Mouse (Mus musculus) heart, embryonic 13.5 days (tissue): ENCODE measurements around the gene Ifna7. TPM values are rescaled to one million over a fixed set of nuclear protein-coding genes. Genes with fewer than 3 reads are reported as not detected.

ENCODE experiments used
- ATAC-seq: fragments of 200-750 bp; cut with Nextera tagmentation; 2 replicates; pipeline ENCODE4 v1.8.0; 2017; ENCODE audit warnings: moderate TSS enrichment; ENCODE audit not compliant: insufficient number of reproducible peaks, low FRiP score, low TSS enrichment; ENCODE audit errors: extremely low read depth
- H3K27ac ChIP-seq: fragments of 300-500 bp; sonication (generic); replicated peaks from 2 replicates; pipeline ENCODE4 v1.5.1; 2015; ENCODE audit warnings: moderate library complexity, mild to moderate bottlenecking, inconsistent platforms
- H3K27me3 ChIP-seq: fragments of 300-500 bp; sonication (generic); replicated peaks from 2 replicates; pipeline ENCODE4 v1.6.1; 2015; ENCODE audit warnings: mild to moderate bottlenecking, inconsistent platforms
- H3K36me3 ChIP-seq: fragments of 300-500 bp; sonication (generic); 2 replicates; pipeline ENCODE4 v1.6.1; 2015; ENCODE audit warnings: mild to moderate bottlenecking, inconsistent platforms
- H3K4me1 ChIP-seq: fragments of 300-500 bp; sonication (generic); 2 replicates; pipeline ENCODE4 v1.6.1; 2015; ENCODE audit warnings: inconsistent platforms
- H3K4me2 ChIP-seq: fragments of 300-500 bp; sonication (generic); 2 replicates; pipeline ENCODE4 v1.6.1; 2015; ENCODE audit warnings: inconsistent platforms, mild to moderate bottlenecking, moderate library complexity
- H3K4me3 ChIP-seq: fragments of 300-500 bp; sonication (generic); 2 replicates; pipeline ENCODE4 v1.5.1; 2015; ENCODE audit warnings: moderate library complexity, mild to moderate bottlenecking, inconsistent platforms
- H3K9ac ChIP-seq: fragments of 300-500 bp; sonication (generic); 2 replicates; pipeline ENCODE4 v1.6.1; 2015; ENCODE audit warnings: inconsistent platforms, mild to moderate bottlenecking, moderate library complexity
- H3K9me3 ChIP-seq: fragments of 300-500 bp; sonication (generic); 2 replicates; pipeline ENCODE4 v1.6.1; 2016; ENCODE audit warnings: inconsistent platforms
- WGBS: fragments of 180-500 bp; shearing (Covaris S2); methylation state at CpG from one replicate; pipeline ENCODE4 v1.1.7; 2015; ENCODE audit warnings: mixed read lengths; 5-methylcytosine and 5-hydroxymethylcytosine counted together
- polyA plus RNA-seq: library from polyadenylated mRNA; unstranded; fragments of >200 nt; fragmentation: Nextera tagmentation; extraction: Ambion mirVana; gene quantifications from 2 replicates; pipeline ENCODE4 v1.2.1, GENCODE M21; 2015

The Ifna7 gene
- polyA plus RNA-seq, 1 experiment from 2014 or later = not detected

DNA sequence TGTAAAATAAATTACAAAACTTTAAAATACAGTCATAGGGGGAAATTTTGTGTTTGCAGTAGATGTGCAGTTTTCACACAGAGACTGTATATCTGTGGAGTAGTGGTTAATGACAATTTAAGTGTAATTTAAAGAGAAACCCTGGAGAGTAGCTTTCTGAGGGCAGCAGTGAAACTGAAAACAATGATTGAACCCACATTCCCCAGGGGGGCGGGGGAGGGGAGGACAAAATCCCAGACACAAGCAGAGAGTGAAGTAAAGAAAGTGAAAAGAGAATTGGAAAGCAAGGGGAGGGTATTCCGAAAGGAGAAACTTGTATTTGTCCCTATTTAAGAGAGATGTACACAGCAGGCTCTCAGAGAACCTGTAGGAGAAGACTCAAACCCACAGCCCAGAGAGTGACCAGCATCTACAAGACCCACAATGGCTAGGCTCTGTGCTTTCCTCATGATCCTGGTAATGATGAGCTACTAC lies 25.4 kb downstream of the Ifna7 start, which contains the start of gene Ifna4:
Gene Ifna4, plus strand, starts transcription at position 424 of the 474 bp plus-strand sequence.
- H3K36me3 ChIP-seq = no peaks in the 10 kb centered on the region
- no peaks in the 10 kb centered on the region for H3K9me3 ChIP-seq
- 65% methylated on average over 2 of the region's 2 CpGs for WGBS
- H3K4me2 ChIP-seq = no peak within 1 kb of the TSS
- H3K4me1 ChIP-seq = no peaks in the 10 kb centered on the region
- H3K4me3 ChIP-seq = no peak within 1 kb of the TSS
- no peak within 1 kb of the TSS for H3K27ac ChIP-seq
- ATAC-seq = no peak
- H3K9ac ChIP-seq = no peak within 1 kb of the TSS
- peaks cover 7% of the 10 kb centered on the region; the same call in 1 of the 2 replicates for H3K27me3 ChIP-seq

DNA sequence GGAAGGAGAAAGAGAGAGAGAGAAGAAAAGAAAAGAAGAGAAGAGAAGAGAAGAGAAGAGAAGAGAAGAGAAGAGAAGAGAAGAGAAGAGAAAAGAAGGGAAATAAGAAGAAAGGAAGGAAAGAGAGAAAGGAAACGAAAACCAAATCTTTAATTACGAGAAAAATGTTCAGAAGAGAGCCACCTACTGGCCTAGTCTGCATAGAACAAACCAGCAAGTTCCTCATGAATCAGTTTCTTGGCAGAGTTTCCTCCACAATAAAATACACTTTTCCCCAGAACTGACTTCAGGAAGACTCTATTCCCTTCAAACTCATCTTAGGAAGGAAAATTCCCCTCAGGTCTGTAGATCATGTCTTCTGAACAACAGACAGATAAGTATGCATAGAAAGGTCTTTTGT lies 29.3 kb downstream of the Ifna7 start:
- Histone ChIP-seq H3K4me1 (no peaks in the 10 kb centered on the region), H3K4me3 (no peak overlapping the region), H3K9ac (no peak overlapping the region), H3K27me3 (peaks cover 4% of the 10 kb centered on the region; the same call in 1 of the 2 replicates), H3K36me3 (no peaks in the 10 kb centered on the region), H3K4me2 (no peak overlapping the region), H3K27ac (no peak overlapping the region), H3K9me3 (no peaks in the 10 kb centered on the region)
- 31% methylated on average over 2 of the region's 2 CpGs for WGBS
- ATAC-seq = no peak

DNA sequence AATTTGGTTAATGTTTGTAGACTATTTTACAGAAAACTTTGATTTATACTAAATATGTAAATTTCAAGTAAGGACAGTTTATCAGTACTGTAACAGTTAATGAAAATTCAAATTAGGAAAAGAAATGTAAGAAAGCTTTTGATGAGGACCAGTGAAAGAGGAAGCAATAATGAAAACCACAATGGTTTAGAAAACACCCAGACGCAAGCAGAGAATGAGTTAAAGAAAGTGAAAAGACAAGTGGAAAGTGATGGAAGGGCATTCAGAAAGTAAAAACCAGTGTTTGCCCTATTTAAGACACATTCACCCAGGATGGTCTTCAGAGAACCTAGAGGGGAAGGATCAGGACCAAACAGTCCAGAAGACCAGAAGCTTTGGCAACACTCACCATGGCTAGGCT lies 33.7 kb downstream of the Ifna7 start, which contains the start of gene Ifna1:
Gene Ifna1, plus strand, starts transcription at position 390 of the 400 bp plus-strand sequence.
- no peak for ATAC-seq
- Histone ChIP-seq H3K36me3 (no peaks in the 10 kb centered on the region), H3K9ac (no peak within 1 kb of the TSS), H3K9me3 (no peaks in the 10 kb centered on the region), H3K27me3 (no peaks in the 10 kb centered on the region), H3K4me1 (no peaks in the 10 kb centered on the region), H3K27ac (no peak within 1 kb of the TSS), H3K4me3 (no peak within 1 kb of the TSS), H3K4me2 (no peak within 1 kb of the TSS)
- 82% methylated on average over 1 of the region's 1 CpGs for WGBS

DNA sequence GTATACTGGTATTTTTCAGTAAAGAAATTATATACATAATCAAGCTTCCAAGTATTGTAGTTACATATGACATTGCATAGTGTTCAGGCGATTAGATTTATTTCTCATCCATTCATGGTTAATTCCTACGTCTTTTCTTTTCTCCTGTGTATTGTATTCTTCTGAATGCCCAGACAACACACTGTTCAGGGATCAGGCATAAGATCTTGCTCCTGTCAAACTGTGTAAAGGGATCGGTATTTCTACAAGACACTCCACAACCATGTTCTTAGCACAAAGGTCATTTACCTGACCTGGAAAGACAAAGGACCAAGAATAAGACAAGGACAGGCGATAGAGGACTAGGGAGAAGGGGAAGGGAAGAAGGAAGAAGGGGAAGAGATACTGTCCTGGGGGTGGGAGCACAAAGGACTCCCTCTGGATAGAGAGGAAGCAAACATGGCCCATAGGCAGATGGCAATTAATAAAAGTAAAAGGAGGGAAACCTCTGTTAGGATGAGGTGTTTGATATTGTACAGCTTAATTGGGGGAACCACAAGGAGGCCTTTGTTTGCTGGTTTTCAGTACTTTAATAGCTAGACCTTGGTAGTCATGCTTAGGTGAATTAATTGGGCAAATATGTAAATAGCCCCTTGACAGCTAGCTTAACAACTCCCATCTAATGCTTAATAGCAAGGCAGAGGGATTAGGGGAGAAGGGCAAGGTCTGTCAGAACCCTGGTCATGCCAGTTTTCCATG lies 35.2 kb downstream of the Ifna7 start:
- Histone ChIP-seq H3K9me3 (no peaks in the 10 kb centered on the region), H3K4me3 (no peak overlapping the region), H3K4me1 (no peaks in the 10 kb centered on the region), H3K9ac (no peak overlapping the region), H3K27ac (no peak overlapping the region), H3K27me3 (no peaks in the 10 kb centered on the region), H3K4me2 (no peak overlapping the region), H3K36me3 (no peaks in the 10 kb centered on the region)
- 59% methylated on average over 4 of the region's 4 CpGs for WGBS
- ATAC-seq = no peak

DNA sequence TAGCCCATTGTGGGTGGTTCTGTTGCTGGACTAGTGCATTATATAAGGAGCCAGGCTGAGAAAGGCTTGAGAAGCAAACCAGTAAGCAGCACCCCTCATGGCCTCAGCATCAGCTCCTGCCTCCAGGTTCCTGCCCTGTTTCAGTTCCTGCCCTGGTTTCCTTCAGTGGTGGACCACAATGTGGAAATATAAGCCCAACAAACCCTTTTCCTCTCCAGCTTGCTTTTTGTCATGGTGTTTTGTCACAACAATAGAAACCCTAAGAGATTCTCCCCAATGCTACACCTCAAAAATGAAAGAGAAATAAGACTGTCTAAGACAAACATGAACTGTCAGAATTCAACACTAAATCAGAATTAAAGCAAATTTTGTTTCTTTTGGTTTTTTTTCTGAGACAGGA lies 43.2 kb downstream of the Ifna7 start:
- Histone ChIP-seq H3K4me2 (no peak overlapping the region), H3K36me3 (no peaks in the 10 kb centered on the region), H3K4me3 (no peak overlapping the region), H3K4me1 (no peaks in the 10 kb centered on the region), H3K27ac (no peak overlapping the region), H3K27me3 (peaks cover 19% of the 10 kb centered on the region), H3K9ac (no peak overlapping the region), H3K9me3 (no peaks in the 10 kb centered on the region)
- ATAC-seq = no peak

DNA sequence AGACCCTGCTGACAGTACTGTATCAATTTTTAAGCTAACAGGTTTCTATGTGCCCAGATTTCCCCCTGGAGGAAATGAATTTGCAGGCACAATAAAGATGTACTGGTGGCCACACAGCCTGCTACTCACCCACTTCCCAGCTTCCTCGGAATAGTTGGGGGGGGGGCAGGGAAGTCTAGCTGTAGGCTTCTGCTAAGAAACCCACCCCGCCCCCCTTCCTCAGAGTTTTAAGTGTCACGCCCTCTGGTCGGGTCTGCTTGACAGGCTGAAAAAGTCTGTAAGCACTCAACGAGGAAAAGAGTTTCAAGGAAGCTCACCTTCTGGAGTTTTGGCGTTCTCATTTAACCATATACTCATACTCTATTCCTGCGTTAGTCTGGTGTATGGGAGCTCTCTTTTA lies 47.3 kb downstream of the Ifna7 start:
- H3K27me3 ChIP-seq = peaks cover 44% of the 10 kb centered on the region
- ATAC-seq = no peak
- H3K4me3 ChIP-seq = no peak overlapping the region
- WGBS = 7% methylated on average over 7 of the region's 7 CpGs
- H3K36me3 ChIP-seq = no peaks in the 10 kb centered on the region
- H3K9ac ChIP-seq = no peak overlapping the region
- H3K4me2 ChIP-seq = no peak overlapping the region
- H3K4me1 ChIP-seq = peaks cover 6% of the 10 kb centered on the region
- no peaks in the 10 kb centered on the region for H3K9me3 ChIP-seq
- H3K27ac ChIP-seq = no peak overlapping the region

DNA sequence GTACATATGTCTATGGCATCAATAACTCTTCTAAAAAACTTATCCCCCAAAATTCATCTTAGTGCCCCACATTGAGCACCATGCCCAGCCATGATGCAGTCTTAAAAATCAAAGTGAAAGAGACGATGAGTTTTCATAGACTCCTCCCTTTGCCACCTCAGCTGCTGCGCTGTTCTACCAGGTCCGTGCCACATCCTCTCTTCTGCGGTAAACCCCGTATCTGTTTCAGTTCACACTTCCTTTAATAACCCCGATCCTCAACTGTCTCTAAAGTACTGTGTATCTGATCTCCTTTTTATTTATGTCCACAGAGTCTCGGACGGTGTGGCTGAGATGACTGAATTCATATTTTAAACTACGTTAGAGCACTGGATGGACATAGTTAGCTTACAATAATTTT lies 48.6 kb downstream of the Ifna7 start:
- H3K27ac ChIP-seq = no peak overlapping the region
- H3K9me3 ChIP-seq = no peaks in the 10 kb centered on the region
- WGBS = 55% methylated on average over 9 of the region's 9 CpGs
- peaks cover 44% of the 10 kb centered on the region for H3K27me3 ChIP-seq
- no peak overlapping the region; the same call in 1 of the 2 replicates for H3K4me3 ChIP-seq
- no peak overlapping the region for H3K9ac ChIP-seq
- no peak for ATAC-seq
- H3K36me3 ChIP-seq = no peaks in the 10 kb centered on the region
- H3K4me2 ChIP-seq = peak overlapping the region; percentile 31; the same call in 1 of the 2 replicates
- H3K4me1 ChIP-seq = peaks cover 8% of the 10 kb centered on the region

DNA sequence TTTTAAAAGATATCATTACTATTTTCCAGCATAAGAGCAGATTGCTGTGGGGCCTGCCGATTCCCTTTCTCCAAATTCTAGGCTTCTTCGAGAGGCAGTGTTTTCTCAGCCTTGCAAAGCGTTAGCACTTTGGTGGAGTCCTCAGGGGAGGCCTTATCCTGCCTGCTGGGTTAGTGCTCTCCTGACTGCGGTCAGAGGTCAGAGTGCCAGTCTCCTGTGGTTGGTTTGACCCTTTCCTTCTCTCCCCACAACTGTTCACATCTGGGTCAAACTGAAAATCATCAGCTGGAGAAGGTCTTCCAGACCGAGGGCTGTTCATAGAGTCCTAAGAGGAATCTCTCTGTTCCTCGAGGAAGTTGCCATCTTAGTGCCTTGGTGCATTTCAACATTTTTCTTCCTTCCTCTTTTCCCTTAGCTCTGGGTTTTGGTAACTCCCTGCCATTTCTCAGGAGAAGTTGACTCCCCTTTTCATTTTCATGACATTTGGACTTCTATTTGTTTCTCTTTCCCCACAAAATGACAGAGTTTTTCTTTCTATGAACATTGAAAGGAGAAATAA lies 49.1 kb downstream of the Ifna7 start:
- H3K27ac ChIP-seq = no peak overlapping the region
- no peak overlapping the region for H3K9ac ChIP-seq
- H3K9me3 ChIP-seq = no peaks in the 10 kb centered on the region
- no peak for ATAC-seq
- H3K4me2 ChIP-seq = no peak overlapping the region
- WGBS = 40% methylated on average over 6 of the region's 6 CpGs
- H3K4me1 ChIP-seq = peaks cover 8% of the 10 kb centered on the region
- H3K27me3 ChIP-seq = peaks cover 44% of the 10 kb centered on the region
- H3K36me3 ChIP-seq = no peaks in the 10 kb centered on the region
- H3K4me3 ChIP-seq = no peak overlapping the region

Other genes starting within 250 kb of the Ifna7 start
- not detected in 2 replicates for gene Ifna14, start 244.4 kb upstream of the Ifna7 start, polyA plus RNA-seq
- not detected in 2 replicates for gene Ifna9, start 223.8 kb upstream of the Ifna7 start, polyA plus RNA-seq
- gene Ifna12, start 212.9 kb upstream of the Ifna7 start, polyA plus RNA-seq = not detected in 2 replicates
- gene C87499, start 181.8 kb upstream of the Ifna7 start, polyA plus RNA-seq = not detected in 2 replicates
- not detected in 2 replicates for gene Ifna13, start 171.8 kb upstream of the Ifna7 start, polyA plus RNA-seq
- not detected in 2 replicates for gene Ifna16, start 139.3 kb upstream of the Ifna7 start, polyA plus RNA-seq
- gene Ifna2, start 132.3 kb upstream of the Ifna7 start, polyA plus RNA-seq = not detected in 2 replicates
- not detected in 2 replicates for gene Ifnab, start 124.9 kb upstream of the Ifna7 start, polyA plus RNA-seq
- gene Gm26566, start 94.4 kb upstream of the Ifna7 start, polyA plus RNA-seq = 0.33 and 0.84 TPM in 2 replicates
- gene Klhl9, start 93.8 kb upstream of the Ifna7 start, polyA plus RNA-seq = 70.7 and 76.5 TPM in 2 replicates
- not detected in 2 replicates for gene Gm13271, start 61.4 kb upstream of the Ifna7 start, polyA plus RNA-seq
- 0.20 and 0.31 TPM in 2 replicates for gene Gm13283, start 56.1 kb upstream of the Ifna7 start, polyA plus RNA-seq
- 0.29 TPM in 1 of 2 replicates, not detected in the other for gene Gm13290, start 42.4 kb upstream of the Ifna7 start, polyA plus RNA-seq
- not detected in 2 replicates for gene Gm13289, start 39.3 kb upstream of the Ifna7 start, polyA plus RNA-seq
- not detected in 2 replicates for gene Gm13272, start 36.4 kb upstream of the Ifna7 start, polyA plus RNA-seq
- gene Ifnz, start 34.1 kb upstream of the Ifna7 start, polyA plus RNA-seq = not detected in 2 replicates
- gene Gm13276, start 30.5 kb upstream of the Ifna7 start, polyA plus RNA-seq = not detected in 2 replicates
- gene Gm13277, start 27.6 kb upstream of the Ifna7 start, polyA plus RNA-seq = not detected in 2 replicates
- gene Gm13278, start 24.7 kb upstream of the Ifna7 start, polyA plus RNA-seq = not detected in 2 replicates
- gene Gm13275, start 21.7 kb upstream of the Ifna7 start, polyA plus RNA-seq = not detected in 2 replicates
- not detected in 2 replicates for gene Gm13279, start 18.8 kb upstream of the Ifna7 start, polyA plus RNA-seq
- 0.68 and 0.82 TPM in 2 replicates for gene Gm13285, start 16.6 kb upstream of the Ifna7 start, polyA plus RNA-seq
- gene Gm13287, start 13.0 kb upstream of the Ifna7 start, polyA plus RNA-seq = not detected in 2 replicates
- gene Gm13288, start 10.7 kb upstream of the Ifna7 start, polyA plus RNA-seq = not detected in 2 replicates
- not detected in 2 replicates for gene Ifna11, start 3.7 kb downstream of the Ifna7 start, polyA plus RNA-seq
- gene Ifna6, start 11.2 kb downstream of the Ifna7 start, polyA plus RNA-seq = not detected in 2 replicates
- not detected in 2 replicates for gene Ifna5, start 19.3 kb downstream of the Ifna7 start, polyA plus RNA-seq
- gene Ifna4, start 25.6 kb downstream of the Ifna7 start, polyA plus RNA-seq = not detected in 2 replicates
- not detected in 2 replicates for gene Ifna1, start 33.9 kb downstream of the Ifna7 start, polyA plus RNA-seq
- gene Ifne, start 64.0 kb downstream of the Ifna7 start, polyA plus RNA-seq = not detected in 2 replicates